Mouse (Mus musculus): ENCODE data around the gene Pex1. TPM values are rescaled to one million over a fixed set of nuclear protein-coding genes. Genes with fewer than 3 reads are reported as not detected.
"Not testable (repeated sequence)": the region's sequence is repeated elsewhere in the genome, so short reads cannot be mapped to it uniquely, and the experiment has no call there.

Pex1 gene
- polyA plus RNA-seq, 2 experiments, result 3.8 to 4.0 TPM

DNA sequence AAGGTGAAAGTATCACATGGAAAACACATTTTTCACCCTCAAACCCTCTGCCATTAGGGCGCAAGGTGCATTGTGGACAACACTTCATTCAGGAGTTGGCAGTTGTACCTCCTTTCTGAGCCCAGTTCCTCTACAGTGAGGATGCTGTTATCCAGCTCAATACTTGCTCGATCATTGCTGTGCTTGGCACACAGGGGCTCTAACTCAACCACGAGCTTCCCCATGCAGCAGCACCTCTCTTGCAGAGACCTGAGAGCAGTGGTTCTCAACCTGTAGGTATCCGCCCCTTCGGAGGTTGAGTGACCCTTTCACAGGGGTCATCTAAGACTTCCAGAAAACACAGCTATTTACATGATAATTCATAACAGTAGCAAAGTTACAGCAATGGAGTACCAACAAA lies 55.8 kb downstream of the Pex1 start:
- DNase-seq (ENCODE audit: low read depth in 3 of 3, low spot score in 3 of 3) (no peak), ATAC-seq (ENCODE audit: insufficient read depth) (no peak)
- Histone ChIP-seq H3K4me3 (ENCODE audit: insufficient read depth in 1 of 2, low read depth in 2 of 2, low read length in 2 of 2) (no peak overlapping the region), H3K27me3 (ENCODE audit: control insufficient read depth, insufficient read depth, low read length) (no peaks in the 10 kb centered on the region), H3K9ac (replicated peaks) (no peak overlapping the region), H3K27ac (no peak overlapping the region), H3K36me3 (replicated peaks; ENCODE audit: control insufficient read depth, insufficient read depth, low read depth) (no peaks in the 10 kb centered on the region), H3K4me1 (replicated peaks; ENCODE audit: control insufficient read depth in 2 of 2, insufficient read depth in 2 of 2, low read length in 1 of 2) (peaks cover 0 to 8% of the 10 kb centered on the region in 2 experiments; a peak in 3 of 4 replicates), H3K4me2 (ENCODE audit: low read depth) (no peak overlapping the region), H3K9me3 (ENCODE audit: control insufficient read depth, low read length) (no peaks in the 10 kb centered on the region)
- no peak for TF ChIP-seq EP300 (IDR thresholded peaks at IDR 0.05; ENCODE audit: low read depth)
- TF ChIP-seq CTCF (IDR thresholded peaks at IDR 0.05; ENCODE audit: low read depth), result no peak
- 70% methylated on average over 5 of the region's 5 CpGs for WGBS (ENCODE audit: insufficient replicate concordance)

DNA sequence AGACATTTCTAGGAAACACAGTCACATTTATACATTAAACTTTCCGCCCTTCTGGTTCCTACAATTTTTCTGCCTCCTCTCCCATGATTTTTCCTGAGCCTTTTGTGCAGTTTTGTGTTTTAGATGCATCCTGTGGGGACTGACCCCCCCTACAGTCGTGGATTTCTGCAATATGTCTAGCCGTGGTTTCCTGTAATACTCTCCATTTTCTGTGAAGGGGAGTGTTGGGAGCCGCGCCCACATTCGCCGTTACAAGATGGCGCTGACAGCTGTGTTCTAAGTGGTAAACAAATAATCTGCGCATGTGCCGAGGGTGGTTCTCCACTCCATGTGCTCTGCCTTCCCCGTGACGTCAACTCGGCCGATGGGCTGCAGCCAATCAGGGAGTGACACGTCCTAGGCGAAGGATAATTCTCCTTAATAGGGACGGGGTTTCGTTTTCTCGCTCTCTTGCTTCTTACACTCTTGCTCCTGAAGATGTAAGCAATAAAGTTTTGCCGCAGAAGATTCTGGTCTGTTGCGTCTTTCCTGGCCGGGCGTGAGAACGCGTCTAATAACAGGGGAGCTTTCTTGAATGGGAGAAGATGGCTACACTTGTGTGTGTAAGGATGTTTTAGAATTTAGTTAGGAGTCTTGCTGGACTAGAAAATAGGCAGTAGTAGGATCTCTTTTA lies 57.2 kb downstream of the Pex1 start:
- 77% methylated on average over 15 of the region's 25 CpGs for WGBS (ENCODE audit: insufficient replicate concordance)
- not testable (repeated sequence) for H3K27me3 ChIP-seq (ENCODE audit: control insufficient read depth, insufficient read depth, low read length); ATAC-seq (ENCODE audit: insufficient read depth); H3K4me1 ChIP-seq (replicated peaks; ENCODE audit: control insufficient read depth in 2 of 2, insufficient read depth in 2 of 2, low read length in 1 of 2); DNase-seq (ENCODE audit: low read depth in 3 of 3, low spot score in 3 of 3); H3K36me3 ChIP-seq (replicated peaks; ENCODE audit: control insufficient read depth, insufficient read depth, low read depth); H3K27ac ChIP-seq; H3K4me3 ChIP-seq (ENCODE audit: insufficient read depth in 1 of 2, low read depth in 2 of 2, low read length in 2 of 2); H3K4me2 ChIP-seq (ENCODE audit: low read depth); H3K9me3 ChIP-seq (ENCODE audit: control insufficient read depth, low read length); H3K9ac ChIP-seq (replicated peaks)

DNA sequence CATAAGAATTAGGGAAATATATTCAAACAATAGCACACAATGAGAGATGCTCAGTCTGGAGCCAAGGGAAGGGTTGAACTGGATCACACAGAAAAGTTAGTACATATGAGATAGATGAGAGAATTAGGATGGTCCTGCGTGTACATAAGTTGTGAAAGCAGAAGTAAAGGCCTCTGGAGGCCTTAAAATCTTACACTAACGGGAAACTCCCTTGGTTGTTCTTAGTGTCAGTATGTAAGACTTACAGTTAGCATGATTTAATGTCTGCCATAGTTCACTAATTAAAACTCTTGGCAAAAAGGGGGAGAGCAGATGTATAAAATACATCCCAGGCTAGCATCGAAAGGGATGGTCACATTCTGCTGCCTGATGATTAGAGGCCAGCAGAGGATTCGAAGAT lies 57.9 kb downstream of the Pex1 start:
- Histone ChIP-seq H3K4me1 (replicated peaks; ENCODE audit: control insufficient read depth in 2 of 2, insufficient read depth in 2 of 2, low read length in 1 of 2) (peaks cover 0 to 5% of the 10 kb centered on the region in 2 experiments; a peak in 3 of 4 replicates), H3K4me2 (ENCODE audit: low read depth) (no peak overlapping the region), H3K36me3 (replicated peaks; ENCODE audit: control insufficient read depth, insufficient read depth, low read depth) (no peaks in the 10 kb centered on the region), H3K27ac (no peak overlapping the region), H3K4me3 (ENCODE audit: insufficient read depth in 1 of 2, low read depth in 2 of 2, low read length in 2 of 2) (no peak overlapping the region), H3K9ac (replicated peaks) (no peak overlapping the region), H3K27me3 (ENCODE audit: control insufficient read depth, insufficient read depth, low read length) (no peaks in the 10 kb centered on the region), H3K9me3 (ENCODE audit: control insufficient read depth, low read length) (no peaks in the 10 kb centered on the region)
- 70% methylated on average over 4 of the region's 4 CpGs for WGBS (ENCODE audit: insufficient replicate concordance)
- no peak for TF ChIP-seq EP300 (IDR thresholded peaks at IDR 0.05; ENCODE audit: low read depth)
- ATAC-seq (ENCODE audit: insufficient read depth) (no peak), DNase-seq (ENCODE audit: low read depth in 3 of 3, low spot score in 3 of 3) (no peak)

DNA sequence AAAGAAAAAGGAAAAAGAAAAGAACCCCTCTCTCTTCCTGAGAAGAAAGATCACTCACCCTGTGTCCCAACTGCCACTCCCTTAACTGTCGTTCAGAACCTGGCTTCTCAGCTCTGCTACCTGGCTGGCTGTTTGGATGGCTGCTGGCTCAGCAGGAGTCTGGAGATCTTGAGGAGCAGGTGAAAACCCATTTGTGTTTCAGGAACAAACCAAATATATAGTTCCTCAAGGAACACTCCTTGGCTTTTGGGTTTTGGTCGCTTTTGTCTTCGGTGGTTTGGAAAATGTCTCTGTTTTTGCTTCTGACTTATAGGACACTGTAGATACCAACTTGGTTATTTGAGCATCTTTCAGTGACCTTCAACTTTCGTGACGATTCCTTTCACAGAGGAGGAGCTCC lies 61.2 kb downstream of the Pex1 start, which contains the start of gene Gatad1:
TSS of gene Gatad1 (minus strand) at position 101 of the 400 bp plus-strand sequence.
- TF ChIP-seq CTCF (IDR thresholded peaks at IDR 0.05; ENCODE audit: low read depth), result no peak
- no peak for TF ChIP-seq EP300 (IDR thresholded peaks at IDR 0.05; ENCODE audit: low read depth)
- ATAC-seq (ENCODE audit: insufficient read depth), result no peak
- H3K27ac ChIP-seq, result no peak within 1 kb of the TSS
- no peak for DNase-seq (ENCODE audit: low read depth in 3 of 3, low spot score in 3 of 3)
- WGBS (ENCODE audit: insufficient replicate concordance), result 72% methylated on average over 5 of the region's 5 CpGs
- no peaks in the 10 kb centered on the region for H3K9me3 ChIP-seq (ENCODE audit: control insufficient read depth, low read length)
- H3K4me1 ChIP-seq (replicated peaks; ENCODE audit: control insufficient read depth in 2 of 2, insufficient read depth in 2 of 2, low read length in 1 of 2), result no peaks in the 10 kb centered on the region
- H3K4me2 ChIP-seq (ENCODE audit: low read depth), result no peak within 1 kb of the TSS
- H3K36me3 ChIP-seq (replicated peaks; ENCODE audit: control insufficient read depth, insufficient read depth, low read depth), result no peaks in the 10 kb centered on the region
- no peak within 1 kb of the TSS for H3K9ac ChIP-seq (replicated peaks)
- H3K27me3 ChIP-seq (ENCODE audit: control insufficient read depth, insufficient read depth, low read length), result no peaks in the 10 kb centered on the region
- no peak within 1 kb of the TSS for H3K4me3 ChIP-seq (ENCODE audit: insufficient read depth in 1 of 2, low read depth in 2 of 2, low read length in 2 of 2)

DNA sequence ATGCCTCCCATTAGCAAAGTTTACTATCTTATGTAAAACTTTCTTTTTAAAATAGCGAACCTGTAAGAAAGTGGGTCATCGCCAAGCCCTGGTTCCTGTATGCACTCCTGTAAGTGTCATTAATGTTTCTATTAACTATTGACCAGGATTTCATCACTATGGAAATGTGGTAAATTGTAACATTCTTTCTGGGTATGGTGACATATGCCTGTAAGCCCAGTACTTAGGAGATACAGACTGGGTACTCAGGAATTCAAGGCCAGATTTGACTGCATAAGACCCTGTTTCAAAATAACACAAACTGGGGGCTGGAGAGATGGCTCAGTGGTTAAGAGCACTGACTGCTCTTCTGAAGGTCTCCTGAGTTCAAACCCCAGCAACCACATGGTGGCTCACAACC lies 69.4 kb downstream of the Pex1 start:
- no peak for DNase-seq (ENCODE audit: low read depth in 3 of 3, low spot score in 3 of 3)
- 68% methylated on average over 2 of the region's 2 CpGs for WGBS (ENCODE audit: insufficient replicate concordance)
- H3K36me3 ChIP-seq (replicated peaks; ENCODE audit: control insufficient read depth, insufficient read depth, low read depth), result no peaks in the 10 kb centered on the region

More for the DNA sequence above, 69.4 kb downstream of the Pex1 start:
- Histone ChIP-seq H3K27me3 (ENCODE audit: control insufficient read depth, insufficient read depth, low read length) (no peaks in the 10 kb centered on the region), H3K4me3 (ENCODE audit: insufficient read depth in 1 of 2, low read depth in 2 of 2, low read length in 2 of 2) (no peak overlapping the region), H3K9me3 (ENCODE audit: control insufficient read depth, low read length) (no peaks in the 10 kb centered on the region), H3K4me1 (replicated peaks; ENCODE audit: control insufficient read depth in 2 of 2, insufficient read depth in 2 of 2, low read length in 1 of 2) (peaks cover 0 to 7% of the 10 kb centered on the region in 2 experiments; a peak in 2 of 4 replicates), H3K9ac (replicated peaks) (no peak overlapping the region), H3K27ac (no peak overlapping the region), H3K4me2 (ENCODE audit: low read depth) (no peak overlapping the region)
- TF ChIP-seq EP300 (IDR thresholded peaks at IDR 0.05; ENCODE audit: low read depth) (no peak), CTCF (IDR thresholded peaks at IDR 0.05; ENCODE audit: low read depth) (no peak)
- no peak for ATAC-seq (ENCODE audit: insufficient read depth)

Measured in liver, embryonic 14.5 days (tissue).